Mouse (Mus musculus) testis, adult 2 months (tissue): ENCODE data around the gene Ermap.

Experiments used
- CTCF ChIP-seq: fragments of 200-500 bp; IDR thresholded peaks from 2 replicates; pipeline ENCODE4 v1.5.1; 2012; ENCODE audit warnings: low read depth, mild to moderate bottlenecking, inconsistent platforms, low read length, moderate library complexity; ENCODE audit not compliant: control insufficient read depth, insufficient read depth, insufficient replicate concordance
- POLR2A ChIP-seq: fragments of 200-500 bp; IDR thresholded peaks from 2 replicates; pipeline ENCODE4 v1.6.1; 2012; ENCODE audit warnings: low read depth, mild to moderate bottlenecking, inconsistent platforms, low read length, moderate library complexity; ENCODE audit not compliant: control insufficient read depth

DNA sequence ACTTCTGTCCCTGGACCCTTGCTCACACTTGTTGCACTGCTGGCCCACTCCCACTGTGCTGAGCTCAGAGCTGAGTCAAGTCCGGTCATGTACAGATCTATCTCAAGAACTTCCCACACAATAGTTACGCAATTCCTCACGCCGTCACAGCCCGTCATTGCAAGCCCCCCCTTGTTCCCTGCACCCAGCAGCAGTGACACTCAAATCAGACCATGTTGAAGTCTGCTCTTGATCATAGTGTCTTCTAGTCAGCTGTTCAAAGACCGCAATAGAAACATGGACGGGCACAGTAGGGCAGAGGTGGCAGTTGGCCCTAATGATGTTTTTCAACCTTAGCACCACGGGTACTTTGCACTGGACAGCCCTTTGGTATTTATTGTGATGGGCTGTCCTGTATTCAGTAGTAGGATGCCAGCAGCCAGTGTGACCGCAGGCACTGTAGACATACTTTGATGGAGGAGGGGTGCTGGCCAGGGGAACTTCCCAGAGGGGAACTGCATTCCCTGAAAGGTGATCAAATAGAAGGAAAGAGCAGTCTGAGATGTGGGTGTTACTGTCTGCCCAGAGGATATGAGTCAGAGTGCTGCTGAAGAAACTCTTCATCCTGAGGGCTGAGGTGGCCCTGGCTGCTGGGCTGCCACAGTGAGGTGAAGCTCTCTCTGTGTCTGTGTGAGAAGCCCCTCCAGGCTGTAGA lies 64.1 kb downstream of the Ermap start:
- TF ChIP-seq POLR2A (no peak), CTCF (no peak)
